Mouse (Mus musculus) layer of hippocampus, postnatal 14 days (tissue): Measurements from ENCODE around the gene Serpinb2. TPM values are rescaled to one million over a fixed set of nuclear protein-coding genes. Genes with fewer than 3 reads are reported as not detected.

Experiments
- DNase-seq, 2 experiments: peaks; one replicate each; pipeline ENCODE4 v3.0.0; 2021 to 2022; ENCODE audit warnings: low spot score in 2 of 2, mixed read lengths in 1 of 2
- long read RNA-seq, 2 experiments: library from polyadenylated mRNA; stranded (forward); transcript quantifications; one replicate each; pipeline ENCODE4 v2.0.0; 2021
- total RNA-seq, 2 experiments: library from RNA; stranded (reverse); gene quantifications; 2 replicates each; pipeline ENCODE4 v1.2.3; 2021

Gene Serpinb2
- not detected for total RNA-seq
- long read RNA-seq, experiment 1 = 0 reads
- long read RNA-seq, experiment 2 = 0 reads

GRCm38 (mm10) chr1:107511252-107511651 lies at the start of gene Serpinb2:
Gene Serpinb2, plus strand, starts transcription at chr1:107511423.
- no peak for DNase-seq

GRCm38 (mm10) chr1:107479909-107480308 lies 31.3 kb upstream of the Serpinb2 start:
- DNase-seq = no peak

GRCm38 (mm10) chr1:107481452-107481851 lies 29.8 kb upstream of the Serpinb2 start:
- DNase-seq = peak; percentile 82 to 89

GRCm38 (mm10) chr1:107489577-107489976 lies 21.6 kb upstream of the Serpinb2 start:
- no peak for DNase-seq

- no peak for DNase-seq
Measured at GRCm38 (mm10) chr1:107496789-107497188, 14.4 kb upstream of the Serpinb2 start.

- DNase-seq = no peak
Measured at GRCm38 (mm10) chr1:107502025-107502424, 9.2 kb upstream of the Serpinb2 start.

- DNase-seq = no peak
Measured at GRCm38 (mm10) chr1:107503294-107503693, 7.9 kb upstream of the Serpinb2 start.

GRCm38 (mm10) chr1:107505898-107506562 lies 5.2 kb upstream of the Serpinb2 start:
- DNase-seq = no peak

GRCm38 (mm10) chr1:107512194-107513138 lies 1.2 kb downstream of the Serpinb2 start:
- peak in 1 of 2 experiments; percentile 26 for DNase-seq

- no peak for DNase-seq
Measured at GRCm38 (mm10) chr1:107513530-107513929, 2.3 kb downstream of the Serpinb2 start.

- DNase-seq = no peak
Measured at GRCm38 (mm10) chr1:107515839-107516498, 4.7 kb downstream of the Serpinb2 start.

GRCm38 (mm10) chr1:107525592-107525991 lies 14.4 kb downstream of the Serpinb2 start:
- DNase-seq = no peak

GRCm38 (mm10) chr1:107528325-107529078 lies 17.3 kb downstream of the Serpinb2 start:
- no peak for DNase-seq

- no peak for DNase-seq
Measured at GRCm38 (mm10) chr1:107529365-107530052, 18.3 kb downstream of the Serpinb2 start.

GRCm38 (mm10) chr1:107533736-107534135 lies 22.5 kb downstream of the Serpinb2 start:
- DNase-seq = no peak

GRCm38 (mm10) chr1:107537435-107537834 lies 26.2 kb downstream of the Serpinb2 start:
- DNase-seq = no peak

GRCm38 (mm10) chr1:107559494-107559893 lies 48.3 kb downstream of the Serpinb2 start:
- no peak for DNase-seq

- peak; percentile 11 to 34 for DNase-seq
Measured at GRCm38 (mm10) chr1:107562110-107562509, 50.9 kb downstream of the Serpinb2 start.

GRCm38 (mm10) chr1:107565644-107566043 lies 54.4 kb downstream of the Serpinb2 start:
- peak in 1 of 2 experiments; percentile 27 for DNase-seq

- no peak for DNase-seq
Measured at GRCm38 (mm10) chr1:107576094-107576493, 64.9 kb downstream of the Serpinb2 start.
